Mouse (Mus musculus): ENCODE data around the gene Ccdc177.
A peak's percentile ranks its signal among the peaks of the same experiment; 100 is the strongest.

Ccdc177 gene

GRCm38 (mm10) chr12:80785005-80785404 lies 24.5 kb upstream of the Ccdc177 start:
- DNase-seq (ENCODE audit: low spot score in 2 of 2) = peak; percentile 45 to 56

- DNase-seq (ENCODE audit: low spot score in 2 of 2) = no peak
Observed at GRCm38 (mm10) chr12:80783889-80784288, 23.4 kb upstream of the Ccdc177 start.

- DNase-seq (ENCODE audit: low spot score in 2 of 2) = no peak
Observed at GRCm38 (mm10) chr12:80782892-80783291, 22.4 kb upstream of the Ccdc177 start.

GRCm38 (mm10) chr12:80782190-80782589 lies 21.7 kb upstream of the Ccdc177 start:
- DNase-seq (ENCODE audit: low spot score in 2 of 2) = no peak

- DNase-seq (ENCODE audit: low spot score in 2 of 2) = no peak
Observed at GRCm38 (mm10) chr12:80779760-80780159, 19.3 kb upstream of the Ccdc177 start.

- peak; percentile 54 to 73 for DNase-seq (ENCODE audit: low spot score in 2 of 2)
Observed at GRCm38 (mm10) chr12:80778188-80778936, 17.9 kb upstream of the Ccdc177 start.

- DNase-seq (ENCODE audit: low spot score in 2 of 2) = no peak
Observed at GRCm38 (mm10) chr12:80776046-80776634, 15.7 kb upstream of the Ccdc177 start.

GRCm38 (mm10) chr12:80774786-80775185 lies 14.3 kb upstream of the Ccdc177 start:
- no peak for DNase-seq (ENCODE audit: low spot score in 2 of 2)

GRCm38 (mm10) chr12:80769697-80770096 lies 9.2 kb upstream of the Ccdc177 start:
- DNase-seq (ENCODE audit: low spot score in 2 of 2) = peak; percentile 42 to 50

- no peak for DNase-seq (ENCODE audit: low spot score in 2 of 2)
Observed at GRCm38 (mm10) chr12:80764116-80764515, 3.6 kb upstream of the Ccdc177 start.

GRCm38 (mm10) chr12:80762982-80763381 lies 2.5 kb upstream of the Ccdc177 start:
- DNase-seq (ENCODE audit: low spot score in 2 of 2) = no peak

- DNase-seq (ENCODE audit: low spot score in 2 of 2) = no peak
Observed at GRCm38 (mm10) chr12:80759713-80760395, 633 bp downstream of the Ccdc177 start.

GRCm38 (mm10) chr12:80759387-80759712 lies 1.1 kb downstream of the Ccdc177 start:
- no peak for DNase-seq (ENCODE audit: low spot score in 2 of 2)

- no peak for DNase-seq (ENCODE audit: low spot score in 2 of 2)
Observed at GRCm38 (mm10) chr12:80758559-80759386, 1.7 kb downstream of the Ccdc177 start.

- peak in 1 of 2 experiments; percentile 13 for DNase-seq (ENCODE audit: low spot score in 2 of 2)
Observed at GRCm38 (mm10) chr12:80757751-80758558, 2.5 kb downstream of the Ccdc177 start.

GRCm38 (mm10) chr12:80751556-80751955 lies 8.9 kb downstream of the Ccdc177 start:
- no peak for DNase-seq (ENCODE audit: low spot score in 2 of 2)

- DNase-seq (ENCODE audit: low spot score in 2 of 2) = no peak
Observed at GRCm38 (mm10) chr12:80746031-80746813, 14.3 kb downstream of the Ccdc177 start.

GRCm38 (mm10) chr12:80744614-80745013 lies 15.9 kb downstream of the Ccdc177 start:
- no peak for DNase-seq (ENCODE audit: low spot score in 2 of 2)

GRCm38 (mm10) chr12:80739482-80739881 lies 21.0 kb downstream of the Ccdc177 start:
- DNase-seq (ENCODE audit: low spot score in 2 of 2) = no peak

GRCm38 (mm10) chr12:80737283-80737600 lies 23.2 kb downstream of the Ccdc177 start:
- no peak for DNase-seq (ENCODE audit: low spot score in 2 of 2)

Data from spleen, postnatal 36 days (tissue).